Mouse (Mus musculus): ENCODE measurements around the gene Osbpl8. TPM values are rescaled to one million over a fixed set of nuclear protein-coding genes. Genes with fewer than 3 reads are reported as not detected.
A peak's percentile ranks its signal among the peaks of the same experiment; 100 is the strongest.

The Osbpl8 gene
- polyA plus RNA-seq, 1 experiment: 1.1 TPM

DNA sequence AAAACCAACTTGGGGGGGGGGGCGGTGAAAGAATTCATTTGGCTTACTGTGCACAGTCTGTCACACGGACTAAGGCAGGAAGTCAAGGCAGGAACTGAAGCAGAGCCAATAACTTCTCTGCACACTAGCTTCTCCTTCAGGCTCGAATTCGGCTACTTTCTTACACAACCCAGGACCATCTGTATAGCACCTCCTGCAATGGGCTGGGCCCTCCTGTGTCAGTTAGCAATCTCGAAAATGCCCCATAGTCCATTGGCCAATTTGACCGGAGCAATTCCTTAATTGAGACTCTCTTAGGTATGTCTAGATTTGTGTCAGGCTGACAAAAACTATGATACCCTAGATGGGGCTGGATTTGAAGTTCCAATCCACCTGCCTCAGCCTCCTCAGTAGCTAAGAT, 3.2 kb upstream of the Osbpl8 start:
- TF ChIP-seq CTCF (IDR thresholded peaks at IDR 0.05; ENCODE audit: extremely low read depth, insufficient read length, insufficient replicate concordance, low read depth, low read length) (no peak), POLR2A (IDR thresholded peaks at IDR 0.05; ENCODE audit: low read depth, low read length) (no peak)
- Histone ChIP-seq H3K4me3 (ENCODE audit: low read depth, low read length) (no peak overlapping the region), H3K4me1 (ENCODE audit: control insufficient read depth, insufficient read depth, insufficient read length, low read length) (peaks cover 6% of the 10 kb centered on the region; the same call in 1 of the 2 replicates), H3K27ac (ENCODE audit: insufficient read depth, low read depth, low read length) (no peak overlapping the region), H3K36me3 (ENCODE audit: control insufficient read depth, insufficient read depth, low read length) (no peaks in the 10 kb centered on the region), H3K27me3 (ENCODE audit: control insufficient read depth, insufficient read depth, low read length) (no peaks in the 10 kb centered on the region)
- WGBS: 89% methylated on average over 6 of the region's 6 CpGs

DNA sequence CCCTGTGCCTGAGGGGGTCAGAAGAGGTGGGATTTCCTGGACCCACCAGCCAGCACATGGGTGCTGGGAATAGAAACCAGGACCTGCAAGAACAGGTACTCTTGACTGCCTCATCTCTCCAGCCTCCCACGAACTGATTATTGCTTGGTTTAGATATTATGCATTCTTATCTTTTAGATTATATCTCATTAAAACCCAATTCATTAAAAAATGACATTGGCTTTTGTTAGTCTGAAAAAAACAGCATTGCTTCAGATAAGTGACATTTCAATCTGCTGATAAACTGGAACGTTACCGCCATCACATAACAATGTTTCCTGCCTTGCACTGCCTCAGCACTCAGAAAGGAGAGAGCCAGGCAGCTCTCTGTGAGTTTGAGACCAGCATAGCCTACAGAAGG, 1.5 kb upstream of the Osbpl8 start:
- Histone ChIP-seq H3K27ac (ENCODE audit: insufficient read depth, low read depth, low read length) (no peak overlapping the region), H3K36me3 (ENCODE audit: control insufficient read depth, insufficient read depth, low read length) (no peaks in the 10 kb centered on the region), H3K4me3 (ENCODE audit: low read depth, low read length) (no peak overlapping the region), H3K27me3 (ENCODE audit: control insufficient read depth, insufficient read depth, low read length) (no peaks in the 10 kb centered on the region), H3K4me1 (ENCODE audit: control insufficient read depth, insufficient read depth, insufficient read length, low read length) (peaks cover 2% of the 10 kb centered on the region; the same call in 1 of the 2 replicates)
- no peak for TF ChIP-seq POLR2A (IDR thresholded peaks at IDR 0.05; ENCODE audit: low read depth, low read length)
- no peak for TF ChIP-seq CTCF (IDR thresholded peaks at IDR 0.05; ENCODE audit: extremely low read depth, insufficient read length, insufficient replicate concordance, low read depth, low read length)
- 65% methylated on average over 3 of the region's 3 CpGs for WGBS

DNA sequence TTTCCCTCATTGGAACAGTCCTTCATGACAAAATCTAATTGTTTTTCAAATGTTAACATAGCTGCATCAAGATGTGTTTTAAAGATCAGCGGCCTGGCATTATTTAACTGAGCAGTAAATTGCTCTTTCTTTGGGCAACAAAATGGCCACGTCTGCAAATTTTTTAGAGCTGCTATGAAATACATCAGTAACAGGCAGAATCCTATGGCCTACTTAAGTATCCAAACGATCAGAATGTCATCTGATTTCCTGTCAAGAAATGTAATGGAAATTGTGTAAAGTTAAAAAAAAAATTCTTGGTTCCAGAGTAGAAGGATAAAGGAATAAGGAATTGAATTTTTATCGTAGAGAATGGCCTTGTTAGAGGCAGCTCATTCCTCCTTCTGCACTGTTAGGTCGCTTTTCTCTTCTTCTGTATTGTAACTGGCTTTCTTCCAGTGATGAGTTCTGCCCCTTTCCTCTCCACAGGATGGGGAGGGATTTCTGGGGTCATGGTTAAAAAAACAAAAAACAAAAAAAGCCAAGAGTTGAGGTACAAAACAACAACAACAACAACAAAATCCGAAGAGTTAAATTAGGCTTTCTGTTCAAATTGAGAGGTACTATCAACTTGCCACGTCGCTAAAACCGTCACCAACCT, 831 bp upstream of the Osbpl8 start:
- H3K27me3 ChIP-seq (ENCODE audit: control insufficient read depth, insufficient read depth, low read length): no peaks in the 10 kb centered on the region
- H3K27ac ChIP-seq (ENCODE audit: insufficient read depth, low read depth, low read length): peak overlapping the region; percentile 86
- H3K4me1 ChIP-seq (ENCODE audit: control insufficient read depth, insufficient read depth, insufficient read length, low read length): peaks cover 2% of the 10 kb centered on the region; the same call in 1 of the 2 replicates
- TF ChIP-seq POLR2A (IDR thresholded peaks at IDR 0.05; ENCODE audit: low read depth, low read length): no peak
- TF ChIP-seq CTCF (IDR thresholded peaks at IDR 0.05; ENCODE audit: extremely low read depth, insufficient read length, insufficient replicate concordance, low read depth, low read length): no peak
- no peaks in the 10 kb centered on the region for H3K36me3 ChIP-seq (ENCODE audit: control insufficient read depth, insufficient read depth, low read length)
- H3K4me3 ChIP-seq (ENCODE audit: low read depth, low read length): no peak overlapping the region
- WGBS: 28% methylated on average over 9 of the region's 9 CpGs

DNA sequence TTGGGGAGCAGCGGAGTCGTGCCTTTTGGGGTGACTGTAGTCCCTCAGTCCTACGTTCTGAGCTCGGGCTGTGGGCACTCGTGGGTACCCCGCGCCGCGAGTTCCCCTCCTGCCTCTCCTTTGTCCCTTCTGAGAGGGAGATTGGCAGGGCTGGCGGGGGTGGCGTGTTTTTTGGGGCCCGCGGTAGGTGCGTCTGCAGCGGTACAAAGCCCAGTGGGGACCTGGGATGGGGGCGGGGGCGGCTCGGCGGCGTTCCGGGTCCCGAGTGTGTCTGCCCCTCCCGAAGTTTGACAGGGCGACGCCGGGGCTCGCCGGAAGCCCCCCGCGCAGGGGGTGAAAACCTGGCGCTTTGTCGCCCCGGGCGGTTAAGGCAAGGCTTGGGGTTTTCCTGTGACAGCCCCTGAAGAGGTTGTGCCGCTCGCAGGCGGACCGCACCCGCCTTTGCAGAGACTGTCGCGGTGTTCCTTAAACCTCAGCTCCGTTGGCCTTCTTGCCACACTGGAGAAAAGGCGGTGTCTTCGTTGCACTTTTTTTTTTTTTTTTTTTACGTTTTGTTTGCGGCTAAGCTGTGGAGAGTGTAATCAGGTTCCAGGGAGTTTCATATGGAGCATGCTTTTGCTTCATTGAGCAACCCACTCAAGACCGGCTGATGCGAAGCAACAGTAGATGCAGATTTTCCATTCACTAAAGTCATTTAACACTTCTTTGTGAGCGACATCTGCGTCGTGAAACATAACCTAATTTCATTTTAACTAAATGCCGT, 848 bp downstream of the Osbpl8 start:
- Histone ChIP-seq H3K27ac (ENCODE audit: insufficient read depth, low read depth, low read length) (peak overlapping the region; percentile 17; the same call in 1 of the 2 replicates), H3K36me3 (ENCODE audit: control insufficient read depth, insufficient read depth, low read length) (no peaks in the 10 kb centered on the region), H3K4me1 (ENCODE audit: control insufficient read depth, insufficient read depth, insufficient read length, low read length) (peaks cover 2% of the 10 kb centered on the region; the same call in 1 of the 2 replicates), H3K27me3 (ENCODE audit: control insufficient read depth, insufficient read depth, low read length) (no peaks in the 10 kb centered on the region), H3K4me3 (ENCODE audit: low read depth, low read length) (peak overlapping the region; percentile 78)
- under 1% methylated on average over 52 of the region's 52 CpGs for WGBS
- TF ChIP-seq CTCF (IDR thresholded peaks at IDR 0.05; ENCODE audit: extremely low read depth, insufficient read length, insufficient replicate concordance, low read depth, low read length) (no peak), POLR2A (IDR thresholded peaks at IDR 0.05; ENCODE audit: low read depth, low read length) (no peak)

- 85% methylated on average over 4 of the region's 4 CpGs for WGBS
- Histone ChIP-seq H3K36me3 (ENCODE audit: control insufficient read depth, insufficient read depth, low read length) (no peaks in the 10 kb centered on the region), H3K4me3 (ENCODE audit: low read depth, low read length) (no peak overlapping the region), H3K27me3 (ENCODE audit: control insufficient read depth, insufficient read depth, low read length) (no peaks in the 10 kb centered on the region), H3K4me1 (ENCODE audit: control insufficient read depth, insufficient read depth, insufficient read length, low read length) (peaks cover 2% of the 10 kb centered on the region; the same call in 1 of the 2 replicates), H3K27ac (ENCODE audit: insufficient read depth, low read depth, low read length) (no peak overlapping the region)
- TF ChIP-seq CTCF (IDR thresholded peaks at IDR 0.05; ENCODE audit: extremely low read depth, insufficient read length, insufficient replicate concordance, low read depth, low read length) (no peak), POLR2A (IDR thresholded peaks at IDR 0.05; ENCODE audit: low read depth, low read length) (no peak)
Measured at GRCm38 (mm10) chr10:111166057-111166841, 1.7 kb downstream of the Osbpl8 start.

DNA sequence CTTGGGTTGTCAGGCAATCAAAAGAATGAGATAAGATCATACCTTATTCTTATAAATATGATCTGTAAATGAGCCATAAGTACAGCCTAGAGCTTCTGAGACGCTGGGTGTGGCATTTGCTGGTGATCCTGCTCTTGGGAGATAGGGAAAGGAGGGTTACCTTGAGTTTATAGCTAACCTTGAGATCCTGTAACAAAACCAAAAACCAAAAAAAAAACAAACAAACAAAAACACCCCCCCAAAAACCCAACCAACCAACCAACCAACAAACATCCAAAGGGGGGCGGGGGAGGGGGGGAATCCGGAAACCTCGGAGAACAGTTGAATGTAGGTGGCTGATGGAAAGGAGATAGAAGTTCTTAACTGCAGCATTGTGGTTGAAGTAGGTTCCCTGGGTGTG, 2.9 kb downstream of the Osbpl8 start:
- 79% methylated on average over 4 of the region's 4 CpGs for WGBS
- Histone ChIP-seq H3K27ac (ENCODE audit: insufficient read depth, low read depth, low read length) (no peak overlapping the region), H3K4me3 (ENCODE audit: low read depth, low read length) (no peak overlapping the region), H3K27me3 (ENCODE audit: control insufficient read depth, insufficient read depth, low read length) (no peaks in the 10 kb centered on the region), H3K36me3 (ENCODE audit: control insufficient read depth, insufficient read depth, low read length) (no peaks in the 10 kb centered on the region), H3K4me1 (ENCODE audit: control insufficient read depth, insufficient read depth, insufficient read length, low read length) (peaks cover 2% of the 10 kb centered on the region; the same call in 1 of the 2 replicates)
- TF ChIP-seq CTCF (IDR thresholded peaks at IDR 0.05; ENCODE audit: extremely low read depth, insufficient read length, insufficient replicate concordance, low read depth, low read length): no peak
- TF ChIP-seq POLR2A (IDR thresholded peaks at IDR 0.05; ENCODE audit: low read depth, low read length): no peak
